Mouse (Mus musculus): ENCODE data around the gene Smug1. TPM values are rescaled to one million over a fixed set of nuclear protein-coding genes. Genes with fewer than 3 reads are reported as not detected.

Gene Smug1
- polyA plus RNA-seq, 1 experiment = 15.7 TPM

- TF ChIP-seq MYOG (IDR thresholded peaks at IDR 0.05; ENCODE audit: control insufficient read depth, extremely low read depth, insufficient read length) = no peak
- no peak for TF ChIP-seq CTCF (IDR thresholded peaks at IDR 0.05; ENCODE audit: control insufficient read depth, insufficient read depth, insufficient read length)
- no peak for TF ChIP-seq FOSL1 (IDR thresholded peaks at IDR 0.05; ENCODE audit: insufficient read depth, low read length, poor library complexity, severe bottlenecking)
- no peak for TF ChIP-seq CEBPB (IDR thresholded peaks at IDR 0.05; ENCODE audit: low read depth)
- TF ChIP-seq MAX (IDR thresholded peaks at IDR 0.05) = no peak
- TF ChIP-seq MYOD1 (IDR thresholded peaks at IDR 0.05; ENCODE audit: control insufficient read depth, insufficient read length, low read depth) = no peak
- no peak for TF ChIP-seq USF1 (IDR thresholded peaks at IDR 0.05; ENCODE audit: low read depth)
- Histone ChIP-seq H3K36me3 (ENCODE audit: control insufficient read depth, insufficient read depth) (no peaks in the 10 kb centered on the region), H3K27me3 (ENCODE audit: control insufficient read depth, insufficient read depth, insufficient read length) (no peaks in the 10 kb centered on the region), H3K79me2 (ENCODE audit: control insufficient read depth, insufficient read depth) (no peaks in the 10 kb centered on the region), H3K4me3 (ENCODE audit: insufficient read depth, poor library complexity, severe bottlenecking) (no peak overlapping the region), H3K79me3 (ENCODE audit: low read depth) (no peaks in the 10 kb centered on the region), H3ac (ENCODE audit: control insufficient read depth, insufficient read length, low read depth) (no peak overlapping the region)
Observed at GRCm38 (mm10) chr15:103123343-103123742, 43.5 kb downstream of the Smug1 start.

GRCm38 (mm10) chr15:103122372-103122771, 44.5 kb downstream of the Smug1 start:
- no peak overlapping the region for H3K4me3 ChIP-seq (ENCODE audit: insufficient read depth, poor library complexity, severe bottlenecking)
- TF ChIP-seq MAX (IDR thresholded peaks at IDR 0.05) (no peak), CTCF (IDR thresholded peaks at IDR 0.05; ENCODE audit: control insufficient read depth, insufficient read depth, insufficient read length) (no peak), FOSL1 (IDR thresholded peaks at IDR 0.05; ENCODE audit: insufficient read depth, low read length, poor library complexity, severe bottlenecking) (no peak), MYOD1 (IDR thresholded peaks at IDR 0.05; ENCODE audit: control insufficient read depth, insufficient read length, low read depth) (peak; percentile 14)
- no peaks in the 10 kb centered on the region for H3K27me3 ChIP-seq (ENCODE audit: control insufficient read depth, insufficient read depth, insufficient read length)
- no peaks in the 10 kb centered on the region for H3K79me3 ChIP-seq (ENCODE audit: low read depth)
- H3K36me3 ChIP-seq (ENCODE audit: control insufficient read depth, insufficient read depth) = no peaks in the 10 kb centered on the region
- H3K79me2 ChIP-seq (ENCODE audit: control insufficient read depth, insufficient read depth) = no peaks in the 10 kb centered on the region
- no peak overlapping the region for H3ac ChIP-seq (ENCODE audit: control insufficient read depth, insufficient read length, low read depth)

DNA sequence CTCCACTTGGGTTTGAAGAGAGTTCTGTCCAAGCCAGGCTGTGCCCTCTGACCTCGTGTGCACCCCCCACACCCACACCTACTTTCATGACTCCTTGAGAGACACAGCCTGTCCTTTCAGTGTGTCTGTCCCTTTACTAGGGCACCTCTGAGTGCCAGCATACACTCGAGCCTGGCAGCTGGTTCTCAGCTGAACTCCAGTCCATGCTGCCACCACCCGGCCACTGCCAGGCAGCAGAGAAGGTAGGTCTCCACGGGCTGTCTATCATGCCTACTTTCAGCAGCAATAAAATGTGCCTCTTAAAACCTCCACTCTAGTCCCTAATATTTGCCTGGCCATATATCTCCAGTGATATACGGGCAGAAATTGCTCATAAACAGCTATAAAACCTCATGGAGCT, 45.5 kb downstream of the Smug1 start:
- Histone ChIP-seq H3K27me3 (ENCODE audit: control insufficient read depth, insufficient read depth, insufficient read length) (no peaks in the 10 kb centered on the region), H3K4me3 (ENCODE audit: insufficient read depth, poor library complexity, severe bottlenecking) (no peak overlapping the region), H3K79me2 (ENCODE audit: control insufficient read depth, insufficient read depth) (no peaks in the 10 kb centered on the region), H3K79me3 (ENCODE audit: low read depth) (no peaks in the 10 kb centered on the region), H3ac (ENCODE audit: control insufficient read depth, insufficient read length, low read depth) (no peak overlapping the region), H3K36me3 (ENCODE audit: control insufficient read depth, insufficient read depth) (no peaks in the 10 kb centered on the region)
- TF ChIP-seq CTCF (IDR thresholded peaks at IDR 0.05; ENCODE audit: control insufficient read depth, insufficient read depth, insufficient read length) (peak; percentile 87), FOSL1 (IDR thresholded peaks at IDR 0.05; ENCODE audit: insufficient read depth, low read length, poor library complexity, severe bottlenecking) (no peak), CEBPB (IDR thresholded peaks at IDR 0.05; ENCODE audit: low read depth) (no peak)

DNA sequence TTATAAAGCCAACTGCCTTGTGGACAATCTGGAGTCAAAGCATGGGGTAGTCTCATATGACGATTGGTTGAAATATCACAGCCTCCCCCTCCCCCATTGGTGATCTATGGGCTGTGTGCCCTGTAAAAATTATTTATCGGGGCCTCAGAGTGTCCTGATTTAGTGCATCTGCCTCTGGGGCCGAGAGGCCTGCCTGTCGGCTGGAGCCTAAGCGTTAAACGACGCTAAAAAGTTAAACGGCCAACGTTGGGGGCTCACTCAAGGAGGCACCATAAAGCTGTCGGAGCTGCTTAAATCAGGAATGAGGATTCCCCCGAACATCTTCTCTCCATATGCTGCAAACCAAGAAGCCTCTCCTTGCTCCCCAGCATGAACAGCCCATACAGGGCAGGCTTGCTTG, 46.3 kb downstream of the Smug1 start:
- no peak for TF ChIP-seq MYOD1 (IDR thresholded peaks at IDR 0.05; ENCODE audit: control insufficient read depth, insufficient read length, low read depth)
- Histone ChIP-seq H3ac (ENCODE audit: control insufficient read depth, insufficient read length, low read depth) (no peak overlapping the region), H3K27me3 (ENCODE audit: control insufficient read depth, insufficient read depth, insufficient read length) (no peaks in the 10 kb centered on the region)

GRCm38 (mm10) chr15:103115726-103116125, 51.2 kb downstream of the Smug1 start:
- peaks cover 4% of the 10 kb centered on the region for H3K27me3 ChIP-seq (ENCODE audit: control insufficient read depth, insufficient read depth, insufficient read length)
- TF ChIP-seq CEBPB (IDR thresholded peaks at IDR 0.05; ENCODE audit: low read depth) (no peak), MYOG (IDR thresholded peaks at IDR 0.05; ENCODE audit: control insufficient read depth, extremely low read depth, insufficient read length) (no peak), USF1 (IDR thresholded peaks at IDR 0.05; ENCODE audit: low read depth) (no peak), MYOD1 (IDR thresholded peaks at IDR 0.05; ENCODE audit: control insufficient read depth, insufficient read length, low read depth) (no peak), CTCF (IDR thresholded peaks at IDR 0.05; ENCODE audit: control insufficient read depth, insufficient read depth, insufficient read length) (no peak), FOSL1 (IDR thresholded peaks at IDR 0.05; ENCODE audit: insufficient read depth, low read length, poor library complexity, severe bottlenecking) (no peak), MAX (IDR thresholded peaks at IDR 0.05) (no peak)
- no peak overlapping the region for H3K4me3 ChIP-seq (ENCODE audit: insufficient read depth, poor library complexity, severe bottlenecking)
- no peaks in the 10 kb centered on the region for H3K79me3 ChIP-seq (ENCODE audit: low read depth)
- H3K79me2 ChIP-seq (ENCODE audit: control insufficient read depth, insufficient read depth) = no peaks in the 10 kb centered on the region
- no peaks in the 10 kb centered on the region for H3K36me3 ChIP-seq (ENCODE audit: control insufficient read depth, insufficient read depth)
- no peak overlapping the region for H3ac ChIP-seq (ENCODE audit: control insufficient read depth, insufficient read length, low read depth)

More for the DNA sequence above, 46.3 kb downstream of the Smug1 start:
- Histone ChIP-seq H3K79me3 (ENCODE audit: low read depth) (no peaks in the 10 kb centered on the region), H3K79me2 (ENCODE audit: control insufficient read depth, insufficient read depth) (no peaks in the 10 kb centered on the region), H3K36me3 (ENCODE audit: control insufficient read depth, insufficient read depth) (no peaks in the 10 kb centered on the region), H3K4me3 (ENCODE audit: insufficient read depth, poor library complexity, severe bottlenecking) (no peak overlapping the region)

DNA sequence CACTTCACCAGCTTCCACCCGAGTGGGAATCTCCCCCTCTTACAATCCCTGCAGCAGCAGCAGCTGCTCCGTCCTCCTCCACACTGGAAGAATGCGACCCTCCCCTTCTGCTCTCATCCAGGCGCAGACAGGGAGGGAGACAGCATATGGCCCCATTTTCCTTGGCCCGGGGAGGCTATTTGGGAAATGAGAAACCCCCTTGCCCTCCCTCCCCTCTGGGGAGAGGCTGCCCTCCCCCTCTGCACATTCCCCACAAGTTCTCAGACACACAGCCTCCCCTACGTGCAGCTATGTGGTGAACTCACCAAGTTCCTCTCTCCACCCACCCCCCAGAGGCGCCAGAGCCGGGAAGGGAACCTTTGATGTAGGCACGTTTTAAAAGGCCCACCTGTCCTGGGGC, 51.6 kb downstream of the Smug1 start:
- H3K79me2 ChIP-seq (ENCODE audit: control insufficient read depth, insufficient read depth) = no peaks in the 10 kb centered on the region
- H3K36me3 ChIP-seq (ENCODE audit: control insufficient read depth, insufficient read depth) = no peaks in the 10 kb centered on the region
- no peak overlapping the region for H3K4me3 ChIP-seq (ENCODE audit: insufficient read depth, poor library complexity, severe bottlenecking)
- H3ac ChIP-seq (ENCODE audit: control insufficient read depth, insufficient read length, low read depth) = no peak overlapping the region
- H3K27me3 ChIP-seq (ENCODE audit: control insufficient read depth, insufficient read depth, insufficient read length) = peaks cover 4% of the 10 kb centered on the region
- TF ChIP-seq CTCF (IDR thresholded peaks at IDR 0.05; ENCODE audit: control insufficient read depth, insufficient read depth, insufficient read length) (no peak), FOSL1 (IDR thresholded peaks at IDR 0.05; ENCODE audit: insufficient read depth, low read length, poor library complexity, severe bottlenecking) (no peak), USF1 (IDR thresholded peaks at IDR 0.05; ENCODE audit: low read depth) (no peak), MAX (IDR thresholded peaks at IDR 0.05) (no peak), CEBPB (IDR thresholded peaks at IDR 0.05; ENCODE audit: low read depth) (no peak), MYOG (IDR thresholded peaks at IDR 0.05; ENCODE audit: control insufficient read depth, extremely low read depth, insufficient read length) (no peak), MYOD1 (IDR thresholded peaks at IDR 0.05; ENCODE audit: control insufficient read depth, insufficient read length, low read depth) (no peak)
- H3K79me3 ChIP-seq (ENCODE audit: low read depth) = no peaks in the 10 kb centered on the region

Data from C2C12 (cell line).